Mouse (Mus musculus): ENCODE measurements at regions not wholly inside any gene's neighbourhood (a gene's known extent, or its start where the extent isn't known, plus 50 kb on each side); places are given as distances from the start of the nearest gene placed in this dataset.

DNA sequence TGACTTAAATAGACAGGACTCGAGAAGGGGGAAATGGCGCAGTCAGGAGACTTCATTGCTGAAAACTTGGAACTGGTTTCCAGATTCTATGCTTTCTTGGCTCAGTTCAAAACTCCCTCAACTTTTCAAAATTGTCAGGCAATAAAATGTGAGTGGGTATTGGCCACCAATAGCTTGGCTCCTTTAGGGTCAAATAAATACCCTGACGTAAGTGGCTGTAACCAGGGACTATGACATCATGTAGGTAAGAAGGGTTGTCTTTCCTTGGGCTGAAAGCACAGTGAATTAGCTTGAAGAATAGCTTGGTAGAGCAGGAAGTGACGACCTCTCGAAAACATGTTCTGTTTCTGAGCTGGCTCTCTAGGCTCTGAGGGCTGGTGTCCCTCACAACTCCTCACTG lies 127.6 kb upstream of the Sall1 start:
- no peak for DNase-seq

DNA sequence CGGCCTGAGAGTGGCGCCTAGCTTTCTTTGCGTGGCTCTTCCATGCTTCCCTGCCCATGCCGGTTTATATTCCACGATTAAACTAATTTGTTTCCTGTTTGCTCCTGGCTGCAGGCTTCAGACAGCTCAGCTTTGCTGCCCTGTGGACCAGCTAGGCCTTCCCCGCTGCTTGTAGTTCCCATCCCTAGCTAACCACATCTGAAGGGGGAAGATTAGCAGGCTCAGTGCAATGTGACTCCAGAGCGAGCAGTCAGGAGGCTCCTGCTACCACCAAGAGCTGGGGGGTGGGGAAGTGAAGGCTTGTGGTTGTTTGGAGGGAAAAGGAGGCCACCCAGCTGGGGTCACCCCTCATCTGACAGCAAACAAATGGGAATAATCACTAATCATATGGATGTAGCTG lies 125.5 kb upstream of the Sall1 start:
- DNase-seq = no peak

DNA sequence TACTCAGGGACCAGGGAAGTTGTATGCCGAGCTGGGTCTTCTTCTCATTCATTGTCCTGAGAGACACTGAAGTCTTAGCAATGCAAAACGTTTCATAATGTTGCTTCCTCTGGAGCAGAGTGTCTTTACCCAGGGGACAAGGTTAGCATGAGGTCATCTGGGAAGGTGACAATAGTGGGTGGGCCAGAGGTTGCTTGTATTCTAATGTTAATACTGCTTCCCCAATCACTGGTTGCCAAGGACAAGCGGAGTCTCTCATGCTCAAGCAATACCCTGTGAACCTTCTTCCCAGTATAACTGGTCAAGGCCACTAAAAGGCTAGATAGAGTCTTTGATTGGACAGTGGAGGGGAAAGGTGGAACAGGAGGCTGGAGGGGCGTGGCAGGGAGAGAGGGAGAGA lies 123.1 kb upstream of the Sall1 start:
- DNase-seq = no peak

DNA sequence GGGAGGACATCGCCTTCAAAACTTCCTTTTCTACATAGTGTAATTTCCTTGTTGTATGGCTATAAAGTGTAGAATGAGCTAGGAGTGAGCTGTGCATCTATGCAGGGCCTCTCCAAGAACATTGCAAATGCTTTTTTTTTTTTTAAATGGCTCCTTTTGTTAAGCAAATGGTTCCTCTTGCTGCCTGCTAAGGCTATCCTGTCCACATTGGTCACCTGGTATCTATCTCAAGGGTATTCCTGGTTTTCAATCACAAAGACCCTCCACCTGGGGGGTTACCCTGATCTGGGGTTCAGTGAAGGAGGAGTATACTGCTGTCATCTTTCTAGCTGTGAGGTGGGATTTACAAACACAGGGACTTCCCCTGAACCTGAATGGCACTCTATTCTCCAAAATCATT lies 112.9 kb upstream of the Sall1 start:
- DNase-seq = no peak

DNA sequence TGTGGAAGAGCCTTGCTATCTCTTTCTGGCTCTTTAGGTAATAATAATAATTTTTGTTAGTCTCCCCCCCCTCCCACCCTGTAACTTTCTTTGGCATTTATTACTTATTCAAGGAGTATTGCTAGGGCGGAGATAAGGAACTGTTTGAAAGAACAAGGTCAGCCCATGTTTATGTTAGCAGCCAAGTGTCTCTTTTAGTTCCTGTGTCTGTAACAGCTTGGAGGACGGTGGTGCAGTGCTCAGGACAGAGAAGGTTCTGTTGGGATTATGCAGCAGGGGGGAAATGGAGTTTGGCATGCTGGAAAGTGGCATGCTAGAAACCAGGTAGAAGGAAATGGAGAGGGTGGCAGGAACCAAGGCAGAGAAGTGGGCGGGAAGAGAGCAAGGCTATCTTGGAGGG lies 109.6 kb upstream of the Sall1 start:
- DNase-seq = no peak

DNA sequence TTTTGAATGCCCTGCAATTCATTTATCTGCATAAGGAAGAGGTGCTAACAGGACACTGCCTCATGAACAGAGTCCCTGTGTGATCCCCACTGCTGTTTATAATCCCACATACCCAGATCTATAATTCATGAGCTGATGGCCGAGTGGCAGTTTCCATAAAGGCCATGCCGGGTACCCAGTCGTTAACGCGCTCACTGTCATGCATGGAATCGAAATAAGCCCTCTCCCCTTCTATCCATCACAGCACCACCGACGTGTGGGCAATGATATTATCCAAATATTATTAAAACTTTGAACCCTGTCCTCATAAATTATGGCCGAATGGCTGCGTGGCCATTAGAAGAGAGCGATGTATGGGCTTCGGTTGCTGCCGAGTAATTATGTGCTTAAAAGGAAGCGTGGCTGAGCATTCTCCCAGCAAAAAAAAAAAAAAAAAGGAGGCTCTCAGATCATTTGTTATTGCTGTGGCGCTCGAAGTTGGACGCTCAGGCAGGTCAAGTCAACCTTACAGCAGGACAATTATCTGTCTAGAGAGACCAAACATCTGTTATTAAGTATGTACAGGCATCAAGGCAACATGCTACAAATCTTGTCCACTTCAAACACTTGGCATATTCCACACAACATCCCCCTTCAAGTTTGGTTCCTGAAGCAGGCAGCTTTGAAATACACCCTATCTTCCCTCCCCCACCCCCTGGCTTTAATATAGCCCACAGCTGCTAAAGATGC lies 109.1 kb upstream of the Sall1 start:
- DNase-seq = no peak

DNA sequence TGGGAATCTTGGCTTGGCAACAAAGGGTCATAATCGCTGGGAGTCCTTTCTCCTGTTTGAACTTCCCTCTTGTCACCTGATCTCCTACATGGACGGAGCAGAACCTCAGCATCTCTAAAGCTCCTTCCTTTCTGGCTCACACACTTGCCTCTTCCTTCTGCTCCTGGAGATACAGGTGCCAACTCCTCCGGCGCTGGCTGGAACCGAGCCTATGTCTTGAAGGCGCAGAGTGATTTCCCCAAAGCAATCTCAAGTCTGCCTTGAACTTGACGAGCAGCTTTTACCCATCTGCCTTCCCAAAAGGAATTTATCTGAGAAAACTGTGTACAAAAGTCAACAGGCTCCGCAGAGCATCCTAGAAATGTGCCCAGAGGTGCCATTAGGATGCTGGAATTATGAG lies 108.4 kb upstream of the Sall1 start:
- DNase-seq = no peak

DNA sequence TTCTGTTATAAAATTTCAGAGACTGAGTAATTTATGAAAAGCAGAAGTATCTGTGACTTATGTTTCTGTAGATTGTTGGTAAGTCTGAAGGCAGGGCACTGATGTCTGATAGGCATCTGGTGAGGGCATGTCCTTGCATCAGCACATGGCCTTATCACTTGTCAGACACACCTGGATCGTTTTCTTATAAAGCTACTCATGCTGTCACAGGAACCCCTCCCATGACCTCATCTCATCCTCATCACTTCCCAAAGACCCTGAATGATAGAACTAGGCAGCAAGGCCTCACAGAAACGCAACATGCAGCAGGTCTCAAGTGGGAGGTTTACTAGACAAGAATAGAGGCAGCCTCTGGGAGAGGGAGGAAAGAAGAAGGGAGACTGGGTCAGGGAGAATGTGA lies 107.0 kb upstream of the Sall1 start:
- no peak for DNase-seq

DNA sequence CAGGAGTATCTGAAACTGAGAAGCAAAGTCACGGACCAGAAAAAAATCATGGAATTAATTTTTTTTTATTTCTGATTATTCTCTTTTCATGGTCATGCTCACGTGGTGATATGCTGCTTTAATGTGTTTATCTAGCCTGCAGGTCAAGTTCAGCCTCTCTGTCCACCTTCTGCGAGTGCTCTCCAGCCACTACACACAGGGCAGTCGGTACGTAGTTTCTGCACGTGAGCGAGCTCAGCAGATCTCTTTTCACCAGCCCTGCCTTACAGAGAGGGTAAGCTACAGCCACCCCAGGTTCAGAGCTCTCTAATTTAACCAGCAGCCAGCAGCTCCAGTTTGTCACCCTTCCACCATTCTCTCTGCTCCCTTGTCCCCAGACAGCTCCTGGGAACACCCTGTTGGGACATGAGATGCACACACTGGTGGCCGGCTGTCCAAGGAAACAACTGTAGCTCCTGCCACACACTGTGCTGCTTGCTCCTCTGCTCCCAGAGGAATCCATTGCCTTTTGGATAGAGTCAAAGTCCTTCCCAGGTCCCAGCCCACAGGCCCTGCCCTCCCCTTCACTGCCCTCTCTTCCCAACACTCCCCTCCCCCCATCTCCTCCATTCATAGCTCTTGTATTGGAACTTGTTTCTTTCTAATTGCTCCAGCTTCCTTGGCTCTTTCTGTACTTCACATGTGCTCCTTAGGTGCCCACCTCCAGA lies 97.7 kb upstream of the Sall1 start:
- DNase-seq = no peak

DNA sequence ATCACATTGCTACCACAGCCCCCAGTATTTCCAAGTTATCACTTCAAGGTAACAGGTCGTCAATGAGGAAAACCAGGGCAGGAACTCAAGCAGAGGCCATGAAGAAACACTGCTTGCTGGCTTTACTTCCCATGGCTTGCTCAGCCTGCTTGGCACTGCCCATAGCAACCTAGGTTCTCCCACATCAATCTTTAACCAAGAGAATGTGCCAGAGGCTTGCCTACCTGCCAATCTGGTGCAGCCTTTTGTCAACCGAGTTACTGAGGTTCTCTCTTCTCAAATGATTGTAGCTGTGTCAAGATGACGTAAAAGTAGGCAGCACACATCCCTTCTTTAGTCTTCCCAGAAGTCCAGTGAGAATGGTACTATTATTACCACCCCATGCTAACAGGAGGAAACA lies 95.9 kb upstream of the Sall1 start:
- DNase-seq = no peak

DNA sequence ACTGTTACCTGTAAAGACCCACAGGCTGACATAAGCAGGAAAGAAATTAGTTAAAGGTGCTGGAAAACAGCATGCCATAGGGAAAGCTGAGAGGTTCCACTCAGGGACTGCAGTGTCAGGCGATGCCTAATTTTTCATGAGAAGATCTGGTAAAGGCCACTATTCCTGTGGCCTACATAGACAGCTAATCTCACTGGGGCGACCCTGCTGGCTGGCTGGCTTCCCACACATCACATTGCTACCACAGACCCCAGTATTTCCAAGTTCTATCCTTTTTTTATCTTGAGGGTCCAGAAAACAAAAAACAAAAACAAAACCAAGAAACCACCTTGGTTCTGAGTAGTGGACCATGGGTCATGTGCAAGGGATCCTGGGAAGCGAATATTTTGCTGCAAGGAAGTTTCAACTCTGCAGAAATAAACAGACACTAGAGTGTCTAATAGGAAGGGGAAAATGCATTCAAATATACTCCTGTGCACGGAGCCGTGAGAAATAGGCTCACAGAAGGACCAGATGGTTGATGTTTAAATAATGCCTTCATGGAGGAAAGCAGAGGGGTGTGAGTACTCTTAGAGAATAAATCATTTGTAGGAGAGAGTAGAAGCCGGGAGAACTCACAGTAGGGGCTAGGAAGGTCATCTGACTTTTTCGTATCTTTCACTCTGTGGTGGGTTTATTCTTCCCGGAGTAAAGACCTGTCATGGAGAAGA lies 94.6 kb upstream of the Sall1 start:
- DNase-seq = no peak

DNA sequence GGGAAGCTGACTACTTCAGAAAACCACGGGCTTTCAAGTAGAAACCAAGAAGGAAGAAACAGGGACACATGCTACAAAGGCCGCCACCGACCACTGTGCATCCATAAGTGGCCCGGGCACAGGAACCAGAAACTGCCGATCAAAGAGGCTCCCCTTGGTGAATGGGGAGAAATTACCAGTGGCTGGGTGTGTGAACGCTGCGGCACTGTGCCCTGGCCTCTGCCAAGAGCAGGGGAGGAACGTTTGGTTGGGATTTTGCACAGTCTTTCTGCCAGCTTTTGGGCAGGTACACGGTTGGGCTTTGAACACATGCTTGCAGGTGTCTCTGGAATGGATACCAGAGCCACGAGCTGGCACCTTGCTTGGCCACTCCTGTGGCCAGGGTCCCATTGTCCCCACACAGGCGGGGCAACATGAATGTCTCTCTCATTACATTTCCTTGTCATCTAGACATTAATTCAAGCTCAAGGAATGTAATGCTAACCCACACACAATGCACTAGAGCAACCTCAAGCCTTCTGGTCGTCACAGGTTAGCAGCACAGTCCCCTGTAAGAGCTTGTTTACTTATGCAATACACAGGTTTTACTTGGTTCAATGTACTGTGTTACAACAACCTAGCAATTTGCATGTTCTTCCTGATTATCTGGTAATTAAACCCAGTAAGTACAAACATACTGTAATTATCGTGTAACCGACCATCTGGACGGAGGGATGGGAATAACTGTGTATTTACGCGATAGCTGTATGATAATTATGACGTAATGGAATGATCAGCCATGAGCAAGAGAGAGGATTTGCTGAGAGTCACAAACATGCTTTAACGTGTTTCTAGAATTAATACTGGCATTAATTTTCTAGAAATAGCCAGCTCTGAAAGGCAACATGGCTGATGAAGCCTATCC lies 90.9 kb upstream of the Sall1 start:
- DNase-seq = no peak

DNA sequence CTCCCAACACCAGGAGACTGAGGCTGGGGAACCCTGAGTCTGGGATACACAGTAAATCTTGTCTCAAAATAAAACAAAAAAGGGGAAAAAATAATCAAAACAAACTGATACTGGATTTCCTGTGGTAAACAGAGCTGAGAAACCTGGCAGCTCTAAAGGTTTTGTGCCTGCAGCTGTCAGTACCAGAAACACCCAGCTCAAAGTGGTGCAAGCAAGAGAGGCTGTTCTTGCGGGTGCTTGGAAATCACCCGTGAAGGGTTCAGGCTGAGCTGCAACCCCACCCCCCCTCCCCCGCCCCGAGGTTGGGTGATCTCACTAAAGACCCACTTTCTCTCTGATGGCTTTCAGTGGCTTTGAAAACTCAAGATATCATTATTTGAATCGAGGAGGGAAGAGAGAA lies 90.1 kb upstream of the Sall1 start:
- DNase-seq = no peak

DNA sequence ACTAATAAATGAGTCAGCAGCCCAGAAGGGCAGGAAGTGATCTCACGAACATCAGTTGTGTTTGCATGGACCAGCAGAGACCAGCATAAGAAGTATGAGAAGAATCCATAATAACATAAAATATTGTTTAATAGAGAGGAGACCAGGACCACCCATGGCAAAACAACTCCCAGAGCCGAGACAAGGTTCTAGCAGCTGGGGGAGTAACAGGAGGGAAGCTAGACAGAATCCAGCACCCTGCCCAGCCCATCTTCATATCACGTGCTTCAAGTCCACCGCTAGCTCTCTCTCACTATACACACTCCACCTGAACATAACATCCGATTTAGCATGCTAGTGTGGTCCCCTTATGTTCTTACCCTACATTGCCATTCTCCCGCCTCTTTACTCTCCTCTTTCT lies 77.1 kb upstream of the Sall1 start:
- DNase-seq = no peak

DNA sequence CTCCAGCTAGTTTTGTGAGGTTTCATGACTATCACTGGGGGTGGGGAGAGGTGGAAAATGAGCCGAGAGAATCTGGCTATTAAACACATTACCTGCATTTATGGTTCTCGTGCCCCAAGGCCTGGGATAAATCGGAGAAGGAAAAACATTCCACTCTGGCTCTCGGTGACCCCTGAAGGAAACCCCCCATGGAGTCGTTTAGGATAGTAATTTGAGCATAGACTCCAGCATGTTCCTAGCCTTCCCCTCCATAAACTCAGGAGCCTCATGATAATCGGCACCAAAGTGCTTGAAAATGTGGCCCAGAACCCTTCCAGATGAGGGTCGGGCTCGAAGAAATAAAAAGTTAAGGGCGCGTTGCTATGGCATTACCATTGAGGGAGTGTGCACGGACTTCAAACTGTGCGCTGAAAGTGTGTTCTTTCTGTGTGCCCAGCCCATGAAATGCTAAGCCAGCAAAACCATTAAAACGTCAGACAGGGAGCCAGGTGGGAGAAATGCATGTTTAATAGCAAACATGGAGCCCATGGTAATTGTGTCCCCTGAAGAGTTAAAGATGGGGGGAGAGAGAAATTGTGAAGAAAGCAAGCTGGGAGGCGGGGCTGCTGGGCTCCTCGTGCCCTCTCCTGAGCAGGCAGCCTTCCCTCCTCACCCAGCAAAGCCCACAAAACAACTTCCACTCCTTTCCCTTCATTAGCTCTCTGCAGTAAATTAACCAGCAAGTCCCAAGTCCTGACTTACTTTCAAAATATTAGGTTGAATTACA lies 64.1 kb upstream of the Sall1 start:
- DNase-seq = no peak

DNA sequence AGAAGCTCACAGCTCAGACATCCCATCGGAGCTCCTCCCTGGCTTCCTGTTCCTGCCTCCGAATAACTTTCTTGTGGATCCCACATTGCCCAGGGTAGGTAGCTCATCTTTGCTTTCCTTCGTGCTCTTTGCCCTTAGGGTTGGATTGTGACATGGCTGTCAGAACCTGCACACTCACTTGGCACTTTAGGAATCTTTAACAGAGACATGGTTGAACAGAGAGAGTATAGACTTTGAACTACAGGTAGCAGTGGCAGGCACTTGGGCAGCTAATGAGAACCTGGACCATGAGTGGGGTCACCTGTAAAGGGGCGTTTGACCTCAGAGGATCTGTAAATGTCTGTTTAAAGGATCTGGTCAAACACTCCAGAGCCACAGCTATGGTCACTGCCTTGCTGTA lies 62.4 kb upstream of the Sall1 start:
- no peak for DNase-seq

DNA sequence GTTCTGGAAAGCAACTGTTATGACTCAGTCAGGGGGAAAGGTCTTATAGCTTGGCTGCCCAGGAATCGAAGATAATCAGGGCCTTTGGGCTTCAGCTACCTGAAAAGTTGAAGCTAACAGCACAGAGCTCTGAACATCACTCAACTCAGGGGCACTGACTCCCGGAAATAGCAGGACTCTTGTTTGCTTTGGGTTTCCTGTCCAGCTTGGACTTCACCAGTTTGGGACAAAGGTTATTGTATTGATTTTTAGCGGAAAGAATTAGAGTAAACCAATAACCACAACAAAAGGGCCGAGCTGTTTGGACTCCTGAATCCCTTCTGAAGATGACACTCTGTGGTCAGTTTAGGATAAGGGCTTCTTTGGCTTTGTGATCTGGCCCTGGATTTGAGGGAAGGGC lies 53.4 kb upstream of the Sall1 start:
- no peak for DNase-seq
